Mouse (Mus musculus) liver, embryonic 13.5 days (tissue): Measurements from ENCODE around the gene Olfr958. TPM values are rescaled to one million over a fixed set of nuclear protein-coding genes. Genes with fewer than 3 reads are reported as not detected.

Experiments
- ATAC-seq: fragments of 200-750 bp; cut with Nextera tagmentation; 2 replicates; pipeline ENCODE4 v1.8.0; 2017; ENCODE audit warnings: low read depth, mild to moderate bottlenecking, moderate number of reproducible peaks, moderate library complexity
- DNase-seq: peaks from one replicate; pipeline ENCODE4 v3.0.0; 2022
- H3K27ac ChIP-seq: fragments of 300-500 bp; sonication (generic); 2 replicates; pipeline ENCODE4 v1.5.1; 2015; ENCODE audit warnings: moderate library complexity, mild to moderate bottlenecking, inconsistent platforms
- H3K27me3 ChIP-seq: fragments of 300-500 bp; sonication (generic); 2 replicates; pipeline ENCODE4 v1.6.1; 2015; ENCODE audit warnings: mild to moderate bottlenecking, inconsistent platforms
- H3K36me3 ChIP-seq: fragments of 300-500 bp; sonication (generic); 2 replicates; pipeline ENCODE4 v1.6.1; 2015; ENCODE audit warnings: mild to moderate bottlenecking, inconsistent platforms
- H3K4me1 ChIP-seq: fragments of 300-500 bp; sonication (generic); replicated peaks from 2 replicates; pipeline ENCODE4 v1.6.1; 2015; ENCODE audit warnings: inconsistent platforms
- H3K4me2 ChIP-seq: fragments of 300-500 bp; sonication (generic); 2 replicates; pipeline ENCODE4 v1.6.1; 2015; ENCODE audit warnings: inconsistent platforms, mild to moderate bottlenecking, moderate library complexity
- H3K4me3 ChIP-seq: fragments of 300-500 bp; sonication (generic); replicated peaks from 2 replicates; pipeline ENCODE4 v1.5.1; 2015; ENCODE audit warnings: mild to moderate bottlenecking, inconsistent platforms
- H3K9ac ChIP-seq: fragments of 300-500 bp; sonication (generic); 2 replicates; pipeline ENCODE4 v1.6.1; 2015; ENCODE audit warnings: mild to moderate bottlenecking, inconsistent platforms
- H3K9me3 ChIP-seq: fragments of 300-500 bp; sonication (generic); replicated peaks from 2 replicates; pipeline ENCODE4 v1.6.1; 2016; ENCODE audit warnings: inconsistent platforms
- WGBS: fragments of 180-500 bp; shearing (Covaris S2); methylation state at CpG from one replicate; pipeline ENCODE4 v1.1.7; 2015; ENCODE audit not compliant: insufficient replicate concordance; 5-methylcytosine and 5-hydroxymethylcytosine counted together
- polyA plus RNA-seq: library from polyadenylated mRNA; unstranded; fragments of >200 nt; fragmentation: Nextera tagmentation; extraction: Ambion mirVana; gene quantifications from 2 replicates; pipeline ENCODE4 v1.2.1, GENCODE M21; 2015

Olfr958 gene
- polyA plus RNA-seq, result not detected in 2 replicates

DNA sequence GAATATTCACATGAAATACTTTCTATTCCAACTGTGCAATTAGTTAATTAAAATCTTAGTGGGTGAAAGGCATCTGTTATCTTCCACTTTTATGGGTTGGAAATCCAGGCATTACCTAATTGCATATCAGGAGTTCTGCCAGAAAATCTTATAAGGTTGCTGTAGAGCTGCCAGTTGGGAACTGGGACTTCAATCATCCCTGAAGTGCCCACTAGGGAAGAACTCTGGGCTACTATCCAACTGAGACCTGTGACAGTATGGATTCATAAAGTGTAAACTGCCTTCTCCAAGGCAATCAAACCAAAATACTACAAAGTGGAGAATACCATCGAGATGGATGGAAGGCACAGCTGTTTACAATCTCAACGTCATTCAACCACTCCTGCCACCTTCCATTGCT, at the start of gene Olfr958:
Gene Olfr958, minus strand, starts transcription at position 109 of the 400 bp plus-strand sequence.
- Histone ChIP-seq H3K36me3 (no peaks in the 10 kb centered on the region), H3K4me2 (no peak within 1 kb of the TSS), H3K4me1 (no peaks in the 10 kb centered on the region), H3K27me3 (no peaks in the 10 kb centered on the region), H3K9ac (no peak within 1 kb of the TSS), H3K4me3 (no peak within 1 kb of the TSS), H3K9me3 (no peaks in the 10 kb centered on the region), H3K27ac (no peak within 1 kb of the TSS)
- no peak for DNase-seq
- no peak for ATAC-seq
- 45% methylated on average over 2 of the region's 2 CpGs for WGBS

DNA sequence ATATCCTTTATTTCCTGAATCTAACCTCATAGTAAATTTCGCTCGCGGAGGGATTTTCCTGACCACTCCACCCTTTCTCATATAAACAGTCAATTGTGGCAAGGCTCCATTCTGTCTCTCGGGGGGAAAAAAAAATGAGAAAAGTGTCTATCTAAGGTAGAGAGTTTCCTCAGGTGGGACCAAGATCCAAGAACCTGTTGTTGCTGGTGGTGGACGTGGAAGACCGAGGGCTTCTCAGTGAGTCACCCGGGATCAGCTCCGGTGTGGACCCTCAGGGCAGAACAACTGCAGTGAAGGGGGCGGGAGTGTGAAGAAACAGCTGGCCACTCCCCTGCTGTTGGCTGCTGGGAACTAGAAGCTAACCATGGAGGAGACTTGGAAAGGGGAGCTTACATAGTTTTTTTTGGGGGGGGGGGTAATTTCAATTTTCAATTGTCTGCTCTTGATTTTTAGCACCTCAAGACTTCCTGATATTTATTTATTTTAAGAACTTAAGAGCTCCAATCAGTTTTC, 49.5 kb upstream of the Olfr958 start:
- H3K27ac ChIP-seq, result no peak overlapping the region
- H3K36me3 ChIP-seq, result no peaks in the 10 kb centered on the region
- no peak for DNase-seq
- 2% methylated on average over 9 of the region's 9 CpGs for WGBS
- no peak for ATAC-seq
- H3K9ac ChIP-seq, result no peak overlapping the region
- H3K4me3 ChIP-seq, result 0 out of 2 replicates have a peak overlapping the region, but pooled peaks have one; percentile 12
- H3K27me3 ChIP-seq, result peaks cover 17% of the 10 kb centered on the region; the same call in 1 of the 2 replicates
- H3K9me3 ChIP-seq, result no peaks in the 10 kb centered on the region
- H3K4me2 ChIP-seq, result peak overlapping the region; percentile 24
- no peaks in the 10 kb centered on the region for H3K4me1 ChIP-seq

DNA sequence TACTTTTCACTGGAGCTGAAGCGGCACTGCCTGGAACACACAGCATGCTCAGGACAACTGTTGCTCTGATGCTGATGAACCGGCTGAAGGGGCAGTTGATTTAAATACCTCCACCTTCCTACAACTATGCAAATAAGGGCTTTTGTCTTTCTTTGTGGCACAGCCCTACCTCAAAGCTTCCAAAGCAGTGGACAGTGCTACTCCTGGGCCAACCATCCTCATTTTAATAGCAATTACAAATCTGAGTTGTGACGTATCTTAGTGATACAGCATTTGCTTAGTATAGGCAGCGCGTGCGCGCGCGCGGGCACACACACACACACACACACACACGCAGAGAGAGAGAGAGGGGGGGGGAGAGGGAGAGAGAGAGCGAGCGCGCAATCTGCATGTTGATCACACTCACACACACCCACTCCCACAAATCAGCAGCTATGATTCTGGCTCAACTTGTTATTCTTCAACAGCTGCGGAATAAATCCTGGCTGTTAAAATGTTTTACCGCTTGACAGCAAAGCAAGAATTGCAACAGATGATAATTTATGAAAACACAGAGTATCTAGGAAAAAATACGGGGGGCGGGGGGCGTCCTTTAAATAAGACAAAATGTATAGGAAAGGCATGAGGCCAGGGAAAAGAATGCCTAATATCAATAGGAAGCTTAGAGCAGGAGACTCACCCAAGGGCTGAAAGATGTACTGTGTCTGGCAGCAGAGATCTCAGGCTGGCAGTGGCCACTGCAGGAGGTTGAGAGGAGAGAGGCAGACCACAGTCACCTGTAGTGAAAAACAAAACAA, 48.9 kb upstream of the Olfr958 start:
- peaks cover 17% of the 10 kb centered on the region; the same call in 1 of the 2 replicates for H3K27me3 ChIP-seq
- DNase-seq (no peak), ATAC-seq (no peak)
- no peaks in the 10 kb centered on the region for H3K36me3 ChIP-seq
- H3K27ac ChIP-seq, result no peak overlapping the region
- WGBS, result 1% methylated on average over 19 of the region's 19 CpGs
- no peak overlapping the region for H3K9ac ChIP-seq
- no peaks in the 10 kb centered on the region for H3K9me3 ChIP-seq
- H3K4me2 ChIP-seq, result peak overlapping the region; percentile 24
- H3K4me3 ChIP-seq, result 0 out of 2 replicates have a peak overlapping the region, but pooled peaks have one; percentile 12
- H3K4me1 ChIP-seq, result no peaks in the 10 kb centered on the region

DNA sequence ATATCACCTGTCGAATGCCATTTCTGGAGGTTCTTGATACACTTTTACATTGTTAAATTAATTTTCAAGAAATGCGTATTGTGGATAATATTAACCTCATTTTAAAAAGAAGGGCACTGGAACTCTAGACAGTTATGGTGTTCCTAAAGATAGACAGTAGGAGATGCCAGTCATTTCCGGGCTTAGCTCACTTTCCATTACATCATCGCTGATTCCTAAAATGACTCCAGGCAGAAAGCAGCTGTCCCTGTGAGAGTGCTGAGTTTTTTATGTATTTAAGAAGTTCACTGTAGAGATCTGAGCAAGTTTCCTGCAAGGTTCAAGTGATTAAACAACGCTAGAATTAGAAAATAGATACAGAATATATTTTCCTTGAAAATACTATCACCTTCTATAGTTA, 23.2 kb upstream of the Olfr958 start:
- H3K36me3 ChIP-seq, result no peaks in the 10 kb centered on the region
- DNase-seq (no peak), ATAC-seq (no peak)
- no peak overlapping the region for H3K9ac ChIP-seq
- H3K4me1 ChIP-seq, result no peaks in the 10 kb centered on the region
- H3K27me3 ChIP-seq, result no peaks in the 10 kb centered on the region
- no peak overlapping the region for H3K4me3 ChIP-seq
- H3K9me3 ChIP-seq, result no peaks in the 10 kb centered on the region
- 63% methylated on average over 5 of the region's 5 CpGs for WGBS
- no peak overlapping the region for H3K27ac ChIP-seq
- no peak overlapping the region for H3K4me2 ChIP-seq

DNA sequence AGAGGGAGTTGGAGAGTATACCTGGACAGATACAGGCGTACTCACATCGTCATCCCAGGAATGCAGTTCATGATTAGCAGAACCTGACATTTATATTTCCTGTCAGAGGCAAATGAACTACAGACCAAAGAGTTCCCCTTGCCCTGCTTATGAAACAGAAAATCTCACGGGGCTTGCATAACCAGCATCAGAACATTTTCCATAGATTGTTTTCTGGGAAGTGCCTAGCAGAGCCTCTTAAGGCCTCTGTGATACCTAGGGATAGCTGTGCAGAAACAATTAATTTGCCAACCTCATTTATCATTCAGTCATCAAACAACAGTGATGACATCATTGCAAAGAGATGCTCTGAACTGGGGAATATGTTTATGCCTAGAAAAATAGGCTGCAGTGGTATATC, 21.6 kb upstream of the Olfr958 start, which contains the start of gene Olfr959:
Gene Olfr959, minus strand, starts transcription at position 101 of the 400 bp plus-strand sequence.
- DNase-seq, result no peak
- WGBS, result 56% methylated on average over 3 of the region's 3 CpGs
- no peak for ATAC-seq

DNA sequence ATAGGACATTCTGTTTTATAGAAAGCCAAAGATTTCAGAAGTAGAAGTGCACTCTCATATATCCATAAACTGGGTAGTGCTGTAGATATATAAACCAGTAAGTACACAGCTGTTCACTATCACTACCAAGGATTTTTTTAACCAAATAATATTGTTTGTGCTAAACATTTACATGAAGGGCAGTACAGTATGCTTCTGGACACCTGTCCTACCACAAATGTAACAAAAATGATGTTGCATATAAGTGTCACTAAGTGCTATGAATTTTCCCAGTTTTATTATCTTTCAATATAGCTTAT, 4.4 kb upstream of the Olfr958 start:
- H3K36me3 ChIP-seq, result no peaks in the 10 kb centered on the region
- no peak overlapping the region for H3K4me3 ChIP-seq
- no peaks in the 10 kb centered on the region for H3K4me1 ChIP-seq
- DNase-seq, result no peak
- no peak overlapping the region for H3K4me2 ChIP-seq
- no peaks in the 10 kb centered on the region for H3K9me3 ChIP-seq
- H3K9ac ChIP-seq, result no peak overlapping the region
- H3K27ac ChIP-seq, result no peak overlapping the region
- ATAC-seq, result no peak
- no peaks in the 10 kb centered on the region for H3K27me3 ChIP-seq

More for the DNA sequence above, 21.6 kb upstream of the Olfr958 start, which contains the start of gene Olfr959:
- Histone ChIP-seq H3K27me3 (no peaks in the 10 kb centered on the region), H3K9me3 (no peaks in the 10 kb centered on the region), H3K27ac (no peak within 1 kb of the TSS), H3K9ac (no peak within 1 kb of the TSS), H3K4me3 (no peak within 1 kb of the TSS), H3K4me2 (no peak within 1 kb of the TSS), H3K4me1 (no peaks in the 10 kb centered on the region), H3K36me3 (no peaks in the 10 kb centered on the region)

DNA sequence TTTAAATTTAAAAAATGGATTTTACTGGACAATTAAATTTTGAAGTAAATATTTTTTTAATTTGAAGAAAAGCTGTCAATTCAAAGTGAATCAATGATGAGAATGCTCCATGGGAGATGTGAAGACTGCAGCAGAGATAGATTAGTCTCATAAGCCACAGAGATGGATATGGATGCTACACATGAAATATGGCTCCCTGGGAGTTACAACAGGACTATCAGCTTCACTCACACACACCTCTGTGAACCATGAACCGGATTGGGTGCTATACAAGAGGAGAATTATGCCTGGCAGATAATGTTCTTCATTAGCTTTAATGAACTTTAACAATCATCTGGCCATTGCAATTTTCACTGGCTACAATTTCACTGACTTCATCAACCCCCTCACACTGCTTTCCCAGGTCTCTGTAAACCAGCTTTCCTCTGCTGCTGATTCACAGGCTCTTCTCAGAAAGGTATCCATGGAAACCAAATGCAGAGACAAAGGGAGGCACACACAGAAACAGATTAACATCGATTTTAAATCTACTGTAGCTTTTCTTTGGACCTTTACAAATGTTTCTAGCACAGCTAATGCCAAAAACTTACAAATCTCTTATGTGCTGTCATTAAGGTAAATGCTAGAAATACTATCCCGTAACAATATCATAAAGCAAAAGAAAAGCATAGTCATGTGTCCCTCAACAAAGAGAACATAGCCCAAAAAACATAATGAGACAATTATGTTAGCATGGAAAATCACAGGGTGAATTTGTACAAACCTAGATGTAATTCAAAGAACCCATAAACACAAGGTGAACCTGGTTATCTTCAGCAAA, 3.9 kb upstream of the Olfr958 start:
- Histone ChIP-seq H3K4me1 (no peaks in the 10 kb centered on the region), H3K27me3 (no peaks in the 10 kb centered on the region), H3K36me3 (no peaks in the 10 kb centered on the region), H3K4me2 (no peak overlapping the region), H3K4me3 (no peak overlapping the region), H3K9me3 (no peaks in the 10 kb centered on the region), H3K9ac (no peak overlapping the region), H3K27ac (no peak overlapping the region)
- ATAC-seq, result no peak
- 41% methylated on average over 3 of the region's 3 CpGs for WGBS
- no peak for DNase-seq

DNA sequence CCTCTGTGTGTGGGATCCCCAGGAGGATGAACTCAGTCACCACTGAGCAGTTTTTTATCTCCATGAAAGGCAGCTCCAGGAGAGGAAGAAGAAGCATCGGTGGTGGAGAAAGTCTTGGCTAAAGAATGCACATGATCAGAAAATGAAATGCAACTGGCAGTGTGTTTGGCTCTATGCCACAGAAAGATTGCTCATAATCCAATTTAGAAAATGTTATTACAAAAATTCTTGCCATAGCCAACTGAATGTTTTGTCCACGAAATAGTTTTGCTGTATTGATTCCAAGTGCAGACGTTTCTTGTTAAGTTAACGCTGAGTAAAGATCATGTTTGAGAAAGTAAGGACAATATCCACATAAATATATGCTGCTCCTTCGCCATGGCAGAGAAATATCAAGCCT, 3.0 kb downstream of the Olfr958 start:
- H3K9me3 ChIP-seq, result no peaks in the 10 kb centered on the region
- H3K27me3 ChIP-seq, result no peaks in the 10 kb centered on the region
- DNase-seq (no peak), ATAC-seq (no peak)
- H3K4me1 ChIP-seq, result no peaks in the 10 kb centered on the region
- no peaks in the 10 kb centered on the region for H3K36me3 ChIP-seq
- no peak overlapping the region for H3K27ac ChIP-seq
- WGBS, result 63% methylated on average over 5 of the region's 5 CpGs
- no peak overlapping the region for H3K4me2 ChIP-seq
- H3K4me3 ChIP-seq, result no peak overlapping the region
- H3K9ac ChIP-seq, result no peak overlapping the region

DNA sequence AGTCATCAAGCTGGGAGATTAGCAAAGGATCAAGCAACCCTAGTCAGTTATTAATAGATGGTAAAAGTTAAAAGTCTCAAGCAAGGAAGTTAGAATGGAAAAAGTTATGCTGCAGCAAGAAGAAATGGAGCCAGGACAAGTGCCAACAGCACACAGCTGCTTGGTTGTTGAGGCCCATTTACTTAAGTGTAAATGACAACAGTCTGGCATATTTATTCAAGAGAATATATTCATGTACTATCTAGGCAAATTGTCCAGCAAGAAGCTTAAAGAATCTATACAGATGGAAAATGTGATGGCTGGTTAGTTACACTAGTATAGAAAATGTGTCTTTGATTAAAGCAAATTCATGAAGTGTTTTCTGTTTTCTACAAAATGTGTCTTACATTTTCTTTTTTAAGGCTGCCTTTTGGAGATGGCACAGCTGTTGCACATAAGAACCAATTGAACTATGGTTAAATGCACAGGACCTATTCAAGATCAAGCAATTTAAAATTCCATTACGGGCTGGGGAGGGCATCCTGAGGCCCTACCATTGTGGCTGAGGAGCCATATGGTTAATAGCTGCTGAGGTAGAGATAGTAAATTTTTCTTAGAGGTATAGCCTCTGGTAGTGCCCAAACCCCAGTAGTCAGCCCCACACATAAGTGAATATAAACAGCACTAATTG, 30.1 kb downstream of the Olfr958 start:
- Histone ChIP-seq H3K4me3 (no peak overlapping the region), H3K27me3 (no peaks in the 10 kb centered on the region), H3K4me2 (no peak overlapping the region), H3K4me1 (no peaks in the 10 kb centered on the region), H3K27ac (no peak overlapping the region), H3K36me3 (no peaks in the 10 kb centered on the region), H3K9ac (no peak overlapping the region), H3K9me3 (no peaks in the 10 kb centered on the region)
- no peak for DNase-seq
- 55% methylated on average over 1 of the region's 1 CpGs for WGBS
- ATAC-seq, result no peak

DNA sequence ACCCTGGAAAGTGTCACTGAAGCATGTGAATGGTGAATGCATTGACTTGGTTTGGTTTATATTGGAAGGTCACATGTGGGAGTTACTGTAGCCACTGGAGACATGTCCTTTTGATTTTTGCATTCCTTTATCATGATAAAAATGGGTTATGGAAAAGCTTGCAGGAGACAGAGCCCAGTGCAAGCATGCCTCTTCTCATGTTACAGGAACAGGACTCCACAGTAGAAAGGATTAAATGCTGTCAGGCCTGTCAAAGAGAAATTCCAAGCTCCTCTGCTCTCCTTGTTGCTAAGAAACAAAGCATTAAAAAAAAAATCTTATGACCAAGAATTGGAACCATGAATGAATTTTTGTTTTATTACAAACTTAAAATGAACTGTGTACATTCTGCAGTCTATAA, 35.3 kb downstream of the Olfr958 start:
- no peak overlapping the region for H3K4me2 ChIP-seq
- DNase-seq, result no peak
- H3K4me3 ChIP-seq, result no peak overlapping the region
- no peaks in the 10 kb centered on the region for H3K27me3 ChIP-seq
- H3K9ac ChIP-seq, result no peak overlapping the region
- ATAC-seq, result no peak
- no peaks in the 10 kb centered on the region for H3K4me1 ChIP-seq
- H3K9me3 ChIP-seq, result no peaks in the 10 kb centered on the region
- no peak overlapping the region for H3K27ac ChIP-seq
- no peaks in the 10 kb centered on the region for H3K36me3 ChIP-seq

DNA sequence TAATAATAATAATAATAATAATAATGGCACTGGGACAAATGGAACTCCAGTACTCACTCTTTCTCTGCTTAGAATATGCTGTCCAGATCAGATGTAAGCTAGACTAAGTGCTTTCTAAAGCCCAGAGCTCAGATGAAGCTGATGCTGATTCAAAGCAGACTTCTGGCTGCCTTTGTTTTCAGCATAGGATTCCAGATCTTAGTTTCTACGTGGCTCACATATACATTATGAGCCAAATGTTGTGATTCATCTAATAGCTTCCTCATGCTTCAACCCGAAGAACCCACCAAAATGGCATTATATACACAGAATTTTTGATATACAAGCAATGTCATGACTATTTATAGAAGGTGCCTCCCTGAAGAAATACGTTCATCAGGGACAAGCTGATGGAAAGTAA, 38.3 kb downstream of the Olfr958 start, which contains the start of gene Olfr957:
Gene Olfr957, minus strand, starts transcription at position 279 of the 400 bp plus-strand sequence.
- H3K36me3 ChIP-seq, result no peaks in the 10 kb centered on the region
- WGBS, result 49% methylated on average over 3 of the region's 3 CpGs
- H3K27me3 ChIP-seq, result no peaks in the 10 kb centered on the region
- ATAC-seq (no peak), DNase-seq (no peak)
- H3K9me3 ChIP-seq, result no peaks in the 10 kb centered on the region
- H3K4me2 ChIP-seq, result no peak within 1 kb of the TSS
- H3K27ac ChIP-seq, result no peak within 1 kb of the TSS
- H3K4me3 ChIP-seq, result no peak within 1 kb of the TSS
- no peaks in the 10 kb centered on the region for H3K4me1 ChIP-seq
- H3K9ac ChIP-seq, result no peak within 1 kb of the TSS
